Mouse (Mus musculus) liver, embryonic 13.5 days (tissue): ENCODE measurements around the gene Cryab. TPM values are rescaled to one million over a fixed set of nuclear protein-coding genes. Genes with fewer than 3 reads are reported as not detected.

Experiments used
- ATAC-seq: fragments of 200-750 bp; cut with Nextera tagmentation; 2 replicates; pipeline ENCODE4 v1.8.0; 2017; ENCODE audit warnings: low read depth, mild to moderate bottlenecking, moderate number of reproducible peaks, moderate library complexity
- DNase-seq: peaks from one replicate; pipeline ENCODE4 v3.0.0; 2022
- H3K27ac ChIP-seq: fragments of 300-500 bp; sonication (generic); 2 replicates; pipeline ENCODE4 v1.5.1; 2015; ENCODE audit warnings: moderate library complexity, mild to moderate bottlenecking, inconsistent platforms
- H3K27me3 ChIP-seq: fragments of 300-500 bp; sonication (generic); 2 replicates; pipeline ENCODE4 v1.6.1; 2015; ENCODE audit warnings: mild to moderate bottlenecking, inconsistent platforms
- H3K36me3 ChIP-seq: fragments of 300-500 bp; sonication (generic); 2 replicates; pipeline ENCODE4 v1.6.1; 2015; ENCODE audit warnings: mild to moderate bottlenecking, inconsistent platforms
- H3K4me1 ChIP-seq: fragments of 300-500 bp; sonication (generic); replicated peaks from 2 replicates; pipeline ENCODE4 v1.6.1; 2015; ENCODE audit warnings: inconsistent platforms
- H3K4me2 ChIP-seq: fragments of 300-500 bp; sonication (generic); 2 replicates; pipeline ENCODE4 v1.6.1; 2015; ENCODE audit warnings: inconsistent platforms, mild to moderate bottlenecking, moderate library complexity
- H3K4me3 ChIP-seq: fragments of 300-500 bp; sonication (generic); replicated peaks from 2 replicates; pipeline ENCODE4 v1.5.1; 2015; ENCODE audit warnings: mild to moderate bottlenecking, inconsistent platforms
- H3K9ac ChIP-seq: fragments of 300-500 bp; sonication (generic); 2 replicates; pipeline ENCODE4 v1.6.1; 2015; ENCODE audit warnings: mild to moderate bottlenecking, inconsistent platforms
- H3K9me3 ChIP-seq: fragments of 300-500 bp; sonication (generic); replicated peaks from 2 replicates; pipeline ENCODE4 v1.6.1; 2016; ENCODE audit warnings: inconsistent platforms
- WGBS: fragments of 180-500 bp; shearing (Covaris S2); methylation state at CpG from one replicate; pipeline ENCODE4 v1.1.7; 2015; ENCODE audit not compliant: insufficient replicate concordance; 5-methylcytosine and 5-hydroxymethylcytosine counted together
- polyA plus RNA-seq: library from polyadenylated mRNA; unstranded; fragments of >200 nt; fragmentation: Nextera tagmentation; extraction: Ambion mirVana; gene quantifications from 2 replicates; pipeline ENCODE4 v1.2.1, GENCODE M21; 2015

Cryab gene
- polyA plus RNA-seq, 1 experiment from 2014 or later, result 8.7 TPM

DNA sequence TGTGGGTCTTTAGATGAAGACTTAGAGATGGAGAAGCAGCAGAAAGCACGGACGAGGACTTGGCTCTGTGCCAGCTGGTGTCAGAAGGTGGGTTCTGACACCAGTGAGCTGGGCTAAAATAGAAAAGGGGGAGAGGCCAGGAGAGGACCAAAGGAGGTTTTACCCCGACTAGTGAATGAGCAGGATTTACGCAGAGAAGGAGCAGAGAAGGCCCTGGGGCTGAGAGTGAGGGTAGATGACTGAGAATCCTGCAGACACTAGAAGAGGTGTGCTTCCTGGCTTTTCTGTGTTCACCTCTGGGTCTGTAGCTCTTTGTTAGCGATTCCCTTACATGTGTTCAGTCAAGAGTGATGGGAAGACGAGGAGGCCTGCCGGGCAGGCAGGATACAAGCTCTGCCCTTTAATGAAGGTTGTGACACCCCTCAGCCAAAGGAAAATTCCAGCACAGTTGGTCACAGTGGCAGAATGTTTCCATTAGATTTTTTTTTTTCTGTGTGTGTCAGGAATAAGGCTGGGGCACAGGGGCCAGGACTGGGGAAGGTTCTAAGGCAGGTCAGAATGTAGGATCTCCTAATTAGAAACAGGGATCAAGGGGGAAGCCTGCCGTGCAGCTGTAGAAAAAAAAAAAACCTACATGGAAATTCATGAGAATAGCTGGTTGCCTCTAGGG lies 25.1 kb upstream of the Cryab start:
- ATAC-seq (no peak), DNase-seq (no peak)
- 0 out of 2 replicates have a peak, but pooled peaks cover 2% of the 10 kb centered on the region for H3K4me1 ChIP-seq
- WGBS, result 60% methylated on average over 8 of the region's 8 CpGs
- no peak overlapping the region for H3K9ac ChIP-seq
- no peaks in the 10 kb centered on the region for H3K9me3 ChIP-seq
- no peaks in the 10 kb centered on the region for H3K36me3 ChIP-seq
- no peak overlapping the region for H3K27ac ChIP-seq
- H3K27me3 ChIP-seq, result peaks cover 47% of the 10 kb centered on the region
- no peak overlapping the region for H3K4me3 ChIP-seq
- H3K4me2 ChIP-seq, result no peak overlapping the region

DNA sequence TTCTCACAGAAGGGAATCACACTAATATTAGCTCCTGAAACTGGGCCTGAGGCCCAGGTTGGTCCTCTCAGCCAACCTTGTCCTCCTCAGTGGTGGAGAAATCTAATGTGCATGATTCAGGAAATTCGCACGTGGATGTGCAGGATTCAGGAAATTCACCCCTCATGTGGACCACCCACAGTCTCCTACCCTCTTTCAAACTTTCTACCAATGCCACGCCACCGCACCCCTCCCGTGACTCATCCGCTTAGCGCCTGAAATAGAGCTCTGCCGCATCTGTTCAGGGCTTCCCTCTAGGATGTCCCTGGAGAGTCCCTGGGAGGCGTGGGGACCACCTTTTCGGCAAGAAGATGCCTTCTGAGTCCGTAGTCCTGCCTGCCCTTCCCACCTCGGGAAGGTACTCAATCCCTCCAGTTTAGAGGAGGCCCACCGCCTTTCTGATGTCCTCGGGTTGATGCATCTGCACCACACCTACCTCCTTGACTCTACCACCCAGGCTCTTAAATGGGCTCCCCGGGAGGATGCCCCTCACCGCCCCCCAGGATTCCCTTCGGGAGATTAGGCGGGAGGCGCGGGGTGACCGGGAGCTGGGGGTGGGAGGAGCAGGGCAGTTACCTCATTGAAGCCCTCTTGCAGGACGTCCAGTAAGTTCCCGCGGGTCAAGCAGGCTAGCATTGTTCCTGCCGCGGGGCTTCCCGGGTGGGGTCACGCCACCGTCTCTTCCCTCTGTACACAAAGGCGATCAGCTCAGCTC lies 23.8 kb upstream of the Cryab start:
- peaks cover 47% of the 10 kb centered on the region for H3K27me3 ChIP-seq
- 0 out of 2 replicates have a peak, but pooled peaks cover 2% of the 10 kb centered on the region for H3K4me1 ChIP-seq
- 13% methylated on average over 30 of the region's 30 CpGs for WGBS
- peak overlapping the region; percentile 8; the same call in 1 of the 2 replicates for H3K9ac ChIP-seq
- no peak for ATAC-seq
- H3K36me3 ChIP-seq, result no peaks in the 10 kb centered on the region
- DNase-seq, result no peak
- peak overlapping the region; percentile 57 for H3K4me3 ChIP-seq
- no peak overlapping the region for H3K27ac ChIP-seq
- peak overlapping the region; percentile 70 for H3K4me2 ChIP-seq
- H3K9me3 ChIP-seq, result no peaks in the 10 kb centered on the region

DNA sequence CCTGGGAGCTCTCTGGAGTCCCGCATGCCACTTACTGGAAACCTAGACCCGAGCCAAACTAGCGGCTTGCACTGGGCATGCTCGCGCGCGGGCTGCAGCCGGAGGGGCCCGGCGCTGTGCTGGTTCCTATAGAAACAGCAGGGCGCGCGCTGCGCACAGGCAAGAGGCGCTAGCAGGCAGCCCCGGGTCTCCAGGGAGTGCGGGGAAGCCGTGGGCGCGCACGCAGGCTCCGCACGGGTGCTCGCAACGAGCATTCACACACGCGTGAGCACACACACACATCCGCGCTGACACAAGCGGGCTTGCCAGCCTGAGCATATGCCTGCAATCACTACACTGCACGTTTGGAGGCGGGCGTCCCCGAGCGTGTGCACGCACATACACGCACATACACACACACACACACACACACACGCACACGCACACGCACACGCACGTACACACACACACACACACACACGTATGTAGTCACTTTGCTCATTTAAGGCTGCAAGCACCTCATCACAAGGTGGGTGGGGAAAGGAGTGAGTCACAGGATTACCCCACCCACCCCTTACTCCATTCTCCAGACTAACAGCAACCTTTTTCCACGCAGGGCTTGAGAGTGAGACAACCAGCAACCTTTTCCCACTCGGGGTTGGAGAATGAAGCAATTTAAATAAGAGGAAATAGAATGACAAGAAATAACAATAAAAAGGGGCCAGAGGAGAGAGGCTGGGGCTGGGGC lies 23.0 kb upstream of the Cryab start:
- Histone ChIP-seq H3K27ac (no peak overlapping the region), H3K36me3 (no peaks in the 10 kb centered on the region), H3K4me1 (0 out of 2 replicates have a peak, but pooled peaks cover 2% of the 10 kb centered on the region), H3K4me3 (peak overlapping the region; percentile 57), H3K27me3 (peaks cover 47% of the 10 kb centered on the region), H3K9ac (peak overlapping the region; percentile 8; the same call in 1 of the 2 replicates), H3K4me2 (peak overlapping the region; percentile 70), H3K9me3 (no peaks in the 10 kb centered on the region)
- WGBS, result under 1% methylated on average over 45 of the region's 45 CpGs
- DNase-seq (peak; percentile 8), ATAC-seq (peak; percentile 68; the same call in 1 of the 2 replicates)

DNA sequence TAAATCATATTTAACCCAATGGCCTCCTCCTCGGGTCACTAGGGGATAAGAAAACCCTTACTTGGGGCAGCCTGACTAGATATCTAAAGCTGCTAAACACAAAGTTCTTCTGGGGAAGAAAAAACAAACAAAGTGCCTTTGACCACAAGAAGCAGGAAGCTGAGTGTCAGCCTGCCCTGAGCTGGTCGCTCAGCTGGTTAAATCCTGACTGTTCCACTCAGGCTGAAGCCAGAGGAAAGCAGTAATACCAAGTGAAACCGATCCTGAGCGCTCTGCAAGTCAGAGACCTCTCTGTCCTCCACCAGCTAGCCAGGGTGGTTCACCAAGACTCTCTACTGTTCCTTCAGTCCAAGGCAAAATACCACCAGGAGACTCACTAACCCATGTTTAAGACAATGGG lies 21.5 kb upstream of the Cryab start:
- H3K27me3 ChIP-seq, result peaks cover 36% of the 10 kb centered on the region
- H3K4me2 ChIP-seq, result no peak overlapping the region
- H3K9me3 ChIP-seq, result no peaks in the 10 kb centered on the region
- no peak overlapping the region for H3K27ac ChIP-seq
- H3K9ac ChIP-seq, result no peak overlapping the region
- WGBS, result 26% methylated on average over 4 of the region's 4 CpGs
- DNase-seq, result no peak
- ATAC-seq, result no peak
- H3K4me1 ChIP-seq, result 0 out of 2 replicates have a peak, but pooled peaks cover 2% of the 10 kb centered on the region
- no peaks in the 10 kb centered on the region for H3K36me3 ChIP-seq
- no peak overlapping the region for H3K4me3 ChIP-seq

DNA sequence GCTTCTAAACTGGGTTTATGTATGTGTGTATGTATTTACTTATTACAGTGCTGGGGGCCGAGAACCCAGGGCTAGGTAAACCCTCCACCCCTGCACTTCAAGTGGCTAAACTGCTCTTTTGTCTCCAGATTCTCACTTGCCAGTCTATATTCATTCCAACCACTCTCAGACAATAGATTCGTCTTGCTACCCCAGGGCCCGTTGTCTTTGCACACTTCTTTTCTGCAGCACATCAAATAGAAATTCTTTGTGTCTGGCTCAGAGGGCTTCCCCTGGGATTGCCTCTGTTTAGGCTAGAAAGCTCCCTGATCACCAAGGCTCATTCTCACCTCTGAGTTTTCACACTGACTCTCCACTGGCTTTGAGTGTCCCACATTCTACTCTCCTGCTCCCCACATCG lies 18.6 kb upstream of the Cryab start:
- DNase-seq (no peak), ATAC-seq (no peak)
- Histone ChIP-seq H3K27me3 (peaks cover 16% of the 10 kb centered on the region), H3K36me3 (no peaks in the 10 kb centered on the region), H3K4me1 (0 out of 2 replicates have a peak, but pooled peaks cover under 1% of the 10 kb centered on the region), H3K9me3 (no peaks in the 10 kb centered on the region), H3K9ac (no peak overlapping the region), H3K4me3 (no peak overlapping the region), H3K27ac (no peak overlapping the region), H3K4me2 (no peak overlapping the region)
- 32% methylated on average over 4 of the region's 4 CpGs for whole genome bisulfite sequencing

DNA sequence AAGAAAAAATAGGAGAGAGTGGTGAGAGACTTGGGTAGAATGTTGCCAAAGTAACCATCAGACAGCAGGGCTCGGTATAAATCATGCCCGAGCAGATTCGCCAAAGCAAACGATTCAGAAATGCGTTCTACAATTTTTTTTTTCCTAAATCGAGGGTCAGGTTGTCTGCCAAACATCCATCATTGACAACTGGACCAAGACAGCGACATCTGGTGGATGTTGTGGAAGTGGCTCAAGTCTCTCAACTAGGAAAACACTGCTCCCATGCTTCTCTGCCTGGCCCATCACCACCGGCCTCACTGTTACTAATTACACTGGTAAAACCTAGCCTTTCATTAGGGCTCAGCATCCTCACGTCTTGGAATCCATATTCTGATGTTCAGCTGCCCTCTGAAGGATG lies 16.1 kb upstream of the Cryab start:
- Histone ChIP-seq H3K27me3 (no peaks in the 10 kb centered on the region), H3K27ac (no peak overlapping the region), H3K4me1 (peaks cover 17% of the 10 kb centered on the region), H3K36me3 (no peaks in the 10 kb centered on the region), H3K9ac (no peak overlapping the region), H3K4me3 (no peak overlapping the region), H3K4me2 (no peak overlapping the region), H3K9me3 (no peaks in the 10 kb centered on the region)
- 6% methylated on average over 9 of the region's 9 CpGs for WGBS
- DNase-seq (no peak), ATAC-seq (no peak)

DNA sequence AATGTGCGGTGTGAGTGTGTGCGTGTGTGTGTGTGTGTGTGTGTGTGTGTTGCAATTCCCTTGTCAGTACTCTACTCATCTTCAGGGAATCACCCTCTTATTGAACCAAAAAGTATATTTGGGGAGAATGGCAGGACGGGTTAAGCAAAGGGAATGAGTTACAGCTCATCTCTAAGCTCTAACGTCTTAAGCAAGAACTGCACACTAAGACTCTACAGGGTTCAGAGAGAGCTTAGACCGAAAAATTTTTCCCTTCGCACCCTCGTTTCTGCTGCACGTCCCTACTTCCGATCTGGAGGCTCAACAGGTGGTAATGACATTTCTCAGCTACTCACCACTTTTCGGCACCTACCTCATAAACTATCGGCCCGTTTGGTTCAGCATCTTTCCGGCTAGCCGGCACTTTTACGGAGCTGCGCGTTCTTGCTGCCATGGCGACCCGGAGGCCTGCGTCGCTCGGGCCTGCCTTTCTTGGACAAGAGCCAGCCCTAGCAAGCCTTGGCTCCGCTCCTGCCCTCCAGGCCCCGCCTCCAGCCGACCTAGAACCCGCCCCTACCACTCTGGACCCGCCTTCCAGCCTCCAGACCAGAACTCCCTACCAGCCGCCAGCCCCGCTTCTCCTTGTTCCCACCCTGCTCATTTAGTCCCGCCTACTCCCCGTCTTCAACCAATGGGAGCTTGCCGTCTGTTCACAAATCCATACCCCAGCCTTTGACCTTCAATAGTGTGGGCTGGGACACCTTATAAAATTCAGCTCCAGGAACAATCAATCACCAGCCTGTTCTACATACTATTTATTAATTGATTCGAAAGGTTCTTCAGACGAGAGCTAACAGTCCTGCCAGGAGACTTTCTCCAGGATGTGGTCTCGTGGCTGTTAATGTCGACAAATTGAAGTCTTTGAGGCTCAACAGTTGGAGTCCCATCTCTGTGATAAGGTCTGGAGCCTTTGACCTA lies 11.9 kb upstream of the Cryab start, which contains the start of gene Dixdc1:
Gene Dixdc1 (minus strand): TSS at position 604 of the 957 bp plus-strand sequence.
- Histone ChIP-seq H3K27ac (no peak within 1 kb of the TSS), H3K4me1 (peaks cover 17% of the 10 kb centered on the region), H3K36me3 (no peaks in the 10 kb centered on the region), H3K4me3 (peak within 1 kb of the TSS; percentile 47), H3K4me2 (peak within 1 kb of the TSS; percentile 69), H3K9ac (0 out of 2 replicates have a peak within 1 kb of the TSS, but pooled peaks have one; percentile 5), H3K9me3 (no peaks in the 10 kb centered on the region), H3K27me3 (no peaks in the 10 kb centered on the region)
- DNase-seq (peak; percentile 89), ATAC-seq (peak; percentile 98)
- WGBS, result 11% methylated on average over 36 of the region's 36 CpGs

DNA sequence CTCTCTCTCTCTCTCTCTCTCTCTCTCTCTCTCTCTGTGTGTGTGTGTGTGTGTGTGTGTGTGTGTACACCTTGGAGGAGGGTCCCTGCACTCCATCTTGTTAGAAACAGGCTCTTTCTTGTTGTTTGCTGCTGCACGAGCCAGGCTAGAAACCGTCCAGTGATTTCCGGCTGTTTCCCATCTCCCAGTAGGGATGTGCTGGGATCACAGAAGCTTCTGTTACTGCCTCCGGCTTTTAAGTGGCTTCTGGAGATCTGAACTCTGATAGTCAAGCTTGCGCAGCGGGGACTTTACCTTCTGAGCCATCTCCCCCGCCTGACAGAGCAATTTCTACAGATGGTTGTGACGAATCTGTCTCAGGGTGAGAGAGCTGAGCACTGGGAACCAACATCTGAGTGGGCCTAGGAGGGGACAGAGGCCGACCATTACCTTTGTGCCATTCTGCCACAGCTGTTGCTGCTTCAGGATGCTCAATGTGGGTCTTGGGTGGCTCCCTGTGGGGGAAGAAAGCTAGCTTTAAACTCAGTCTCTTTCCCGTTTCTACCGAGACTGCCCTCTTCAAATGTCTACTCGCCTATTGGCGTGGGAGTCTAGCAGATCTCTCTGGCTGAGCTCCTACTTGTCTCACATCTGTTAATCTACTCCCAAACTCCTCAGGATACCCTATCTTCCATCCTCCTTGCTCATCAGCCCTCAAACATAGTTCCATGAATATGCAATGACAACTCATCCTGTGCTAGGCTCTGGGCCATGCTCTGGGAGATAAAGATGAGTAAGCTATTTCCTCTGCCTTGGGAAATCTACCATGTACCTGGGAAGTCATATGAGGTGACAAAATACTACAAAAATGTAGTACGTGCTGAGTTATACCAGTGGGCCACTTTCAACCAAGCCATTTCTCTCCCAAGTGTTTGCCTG lies 10.0 kb upstream of the Cryab start:
- Histone ChIP-seq H3K4me1 (peaks cover 17% of the 10 kb centered on the region), H3K9ac (no peak overlapping the region), H3K36me3 (no peaks in the 10 kb centered on the region), H3K4me3 (no peak overlapping the region), H3K9me3 (no peaks in the 10 kb centered on the region), H3K27me3 (peaks cover 4% of the 10 kb centered on the region), H3K27ac (no peak overlapping the region), H3K4me2 (no peak overlapping the region)
- ATAC-seq (no peak), DNase-seq (no peak)
- 72% methylated on average over 14 of the region's 14 CpGs for WGBS

DNA sequence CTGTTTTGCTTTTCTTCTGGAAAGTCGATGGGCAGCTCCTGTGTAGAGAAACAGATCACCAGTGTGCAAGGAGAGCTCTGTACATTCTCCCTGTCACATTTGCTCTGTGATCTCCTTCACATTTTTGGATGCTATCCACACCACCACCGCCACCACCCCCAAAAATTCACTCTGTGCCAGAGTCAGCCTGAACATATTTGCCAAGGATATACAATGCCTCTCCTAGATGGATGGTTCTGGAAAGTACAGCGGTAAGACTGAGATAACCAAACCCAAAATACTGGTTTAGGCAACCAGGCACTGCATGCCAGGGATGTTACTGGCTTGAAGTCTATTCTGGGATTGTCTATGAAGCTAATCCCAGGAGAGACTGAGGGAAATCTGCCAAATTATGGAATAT lies 8.9 kb upstream of the Cryab start:
- Histone ChIP-seq H3K27me3 (peaks cover 13% of the 10 kb centered on the region), H3K36me3 (no peaks in the 10 kb centered on the region), H3K27ac (no peak overlapping the region), H3K4me1 (peaks cover 17% of the 10 kb centered on the region), H3K4me2 (no peak overlapping the region), H3K9ac (no peak overlapping the region), H3K4me3 (no peak overlapping the region), H3K9me3 (no peaks in the 10 kb centered on the region)
- 59% methylated on average over 3 of the region's 3 CpGs for WGBS
- no peak for ATAC-seq
- no peak for DNase-seq

DNA sequence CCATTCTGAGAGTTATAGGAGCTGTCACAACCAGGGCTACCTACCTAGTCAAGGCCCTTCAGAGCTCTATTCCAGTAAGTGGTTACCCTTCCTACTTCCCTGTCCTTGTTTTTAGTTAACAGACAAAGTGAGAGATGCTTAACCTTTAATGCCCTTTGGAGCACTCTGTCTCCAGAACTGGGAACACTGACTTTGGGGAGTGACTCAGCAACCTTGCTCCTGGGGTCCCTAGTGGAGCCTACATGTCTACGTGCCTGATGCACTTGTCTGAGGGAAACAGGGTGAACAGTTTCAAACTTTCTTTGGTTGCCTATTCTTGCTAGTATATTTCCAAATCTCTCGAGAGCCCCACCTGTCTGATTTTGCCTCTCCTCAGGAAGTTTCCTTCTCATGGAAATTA lies 8.4 kb upstream of the Cryab start:
- peaks cover 13% of the 10 kb centered on the region for H3K27me3 ChIP-seq

More for the DNA sequence above, 8.4 kb upstream of the Cryab start:
- H3K4me3 ChIP-seq, result no peak overlapping the region
- ATAC-seq, result no peak
- no peak overlapping the region for H3K4me2 ChIP-seq
- 34% methylated on average over 2 of the region's 2 CpGs for WGBS
- no peak for DNase-seq
- H3K4me1 ChIP-seq, result peaks cover 17% of the 10 kb centered on the region
- no peak overlapping the region for H3K27ac ChIP-seq
- H3K9me3 ChIP-seq, result no peaks in the 10 kb centered on the region
- H3K9ac ChIP-seq, result no peak overlapping the region
- H3K36me3 ChIP-seq, result no peaks in the 10 kb centered on the region
